In the genomic region with DNA sequence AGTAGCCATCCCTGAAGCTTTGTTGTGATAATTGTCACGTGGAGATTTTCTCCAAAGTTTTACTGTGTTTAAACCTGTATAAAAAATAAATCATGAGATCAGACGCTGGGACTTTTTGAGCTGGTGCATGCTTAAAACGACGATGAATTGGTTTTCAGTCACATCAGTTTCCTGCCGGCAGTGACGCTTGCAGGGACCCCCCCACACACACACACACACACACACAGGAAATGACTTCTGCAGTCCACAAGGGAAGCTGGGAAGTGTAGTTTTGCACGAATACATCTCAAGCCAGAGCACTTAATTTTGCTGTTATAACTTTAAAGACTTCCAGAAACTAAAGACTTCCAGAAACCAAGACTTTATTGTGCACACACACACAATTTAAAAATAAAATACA, we compare ENCODE assay signal across 8 mouse cellular contexts. TPM values are rescaled to one million over a fixed set of nuclear protein-coding genes. Genes with fewer than 3 reads are reported as not detected.
DNase-seq lines count a peak whose midpoint lies in the region; ATAC-seq and TF ChIP-seq lines count a peak whose summit lies in the region.

No protein-coding gene starts in this region.

- H3K4me2 ChIP-seq in forebrain, embryonic 13.5 days: no peak overlapping the region
- H3K4me2 ChIP-seq in forebrain, embryonic 12.5 days: no peak overlapping the region
- H3K4me2 ChIP-seq in neural tube, embryonic 15.5 days: peak overlapping the region; percentile 41

- H3K4me3 ChIP-seq in forebrain, embryonic 13.5 days: no peak overlapping the region
- H3K4me3 ChIP-seq in forebrain, embryonic 12.5 days (replicated peaks): no peak overlapping the region
- H3K4me3 ChIP-seq in heart, adult 2 months: peak overlapping the region; percentile 27; the same call in 1 of the 2 replicates
- H3K4me3 ChIP-seq in liver, adult 2 months (ENCODE audit: insufficient read depth, low read depth, low read length): no peak overlapping the region
- H3K4me3 ChIP-seq in neural tube, embryonic 15.5 days (replicated peaks): peak overlapping the region; percentile 23; the same call in 1 of the 2 replicates

- H3K27ac ChIP-seq in forebrain, embryonic 13.5 days: no peak overlapping the region
- H3K27ac ChIP-seq in forebrain, embryonic 12.5 days: no peak overlapping the region
- H3K27ac ChIP-seq in heart, adult 2 months: peak overlapping the region; percentile 65
- no peak overlapping the region for H3K27ac ChIP-seq in liver, adult 2 months (replicated peaks; ENCODE audit: insufficient read depth, low read depth, low read length)
- H3K27ac ChIP-seq in neural tube, embryonic 15.5 days (replicated peaks): no peak overlapping the region

- H3K4me1 ChIP-seq in forebrain, embryonic 13.5 days: no peaks in the 10 kb centered on the region
- H3K4me1 ChIP-seq in forebrain, embryonic 12.5 days: no peaks in the 10 kb centered on the region
- peaks cover 3% of the 10 kb centered on the region for H3K4me1 ChIP-seq in heart, adult 2 months (ENCODE audit: control insufficient read depth, insufficient read depth, low read length)
- H3K4me1 ChIP-seq in liver, adult 2 months (ENCODE audit: control insufficient read depth, insufficient read depth, low read length): no peaks in the 10 kb centered on the region
- H3K4me1 ChIP-seq in neural tube, embryonic 15.5 days: no peaks in the 10 kb centered on the region

- 62% methylated on average over 7 of the region's 7 CpGs for whole genome bisulfite sequencing in forebrain, embryonic 13.5 days
- WGBS in forebrain, embryonic 12.5 days: 61% methylated on average over 7 of the region's 7 CpGs
- WGBS in heart, adult 2 months: 21% methylated on average over 7 of the region's 7 CpGs
- 62% methylated on average over 7 of the region's 7 CpGs for WGBS in liver, adult 2 months
- WGBS in neural tube, embryonic 15.5 days: 40% methylated on average over 7 of the region's 7 CpGs

- H3K27me3 ChIP-seq in forebrain, embryonic 13.5 days: no peaks in the 10 kb centered on the region
- no peaks in the 10 kb centered on the region for H3K27me3 ChIP-seq in forebrain, embryonic 12.5 days
- no peaks in the 10 kb centered on the region for H3K27me3 ChIP-seq in heart, adult 2 months (ENCODE audit: control insufficient read depth, insufficient read depth, low read length)
- H3K27me3 ChIP-seq in liver, adult 2 months (ENCODE audit: control insufficient read depth, insufficient read depth, low read length): no peaks in the 10 kb centered on the region
- no peaks in the 10 kb centered on the region for H3K27me3 ChIP-seq in neural tube, embryonic 15.5 days (replicated peaks)

- 0 out of 2 replicates have a peak, but pooled peaks have one; percentile 43 for TF ChIP-seq EP300 in heart, adult 2 months (IDR thresholded peaks at IDR 0.05; ENCODE audit: insufficient read depth, low read depth, low read length)

- intact Hi-C loops in heart, adult 2 months (cut with DNase I): loop anchor here (10.0 kb wide), 1 partner anchor 183 kb away; no protein-coding TSS in a partner anchor

- no peaks in the 10 kb centered on the region for H3K9me3 ChIP-seq in forebrain, embryonic 13.5 days (replicated peaks)
- no peaks in the 10 kb centered on the region for H3K9me3 ChIP-seq in forebrain, embryonic 12.5 days
- no peaks in the 10 kb centered on the region for H3K9me3 ChIP-seq in neural tube, embryonic 15.5 days (replicated peaks)

- ATAC-seq in forebrain, embryonic 13.5 days: peak; percentile 57; the same call in 1 of the 2 replicates
- no peak for ATAC-seq in forebrain, embryonic 12.5 days (ENCODE audit: low FRiP score)
- peak; percentile 96 for ATAC-seq in activated CD4-positive, CD25-positive, alpha-beta regulatory T cell, adult 4 months
- ATAC-seq in neural tube, embryonic 15.5 days (ENCODE audit: low FRiP score): peak; percentile 93; the same call in 1 of the 2 replicates

- no peak for TF ChIP-seq CTCF in heart, adult 2 months (IDR thresholded peaks at IDR 0.05)
- TF ChIP-seq CTCF in liver, adult 2 months (IDR thresholded peaks at IDR 0.05; ENCODE audit: low read depth, low read length): no peak

- TF ChIP-seq POLR2A in heart, adult 2 months (IDR thresholded peaks at IDR 0.05; ENCODE audit: insufficient read depth, low read depth, low read length): peak; percentile 58; the same call in 1 of the 2 replicates
- TF ChIP-seq POLR2A in liver, adult 2 months (IDR thresholded peaks at IDR 0.05; ENCODE audit: extremely low read depth, insufficient read depth, low read length): no peak

- no peaks in the 10 kb centered on the region for H3K79me2 ChIP-seq in heart, adult 2 months (replicated peaks; ENCODE audit: control insufficient read depth, insufficient read depth, low read length)
- no peaks in the 10 kb centered on the region for H3K79me2 ChIP-seq in liver, adult 2 months (ENCODE audit: control insufficient read depth, insufficient read depth, low read length)

- H3K36me3 ChIP-seq in forebrain, embryonic 13.5 days (ENCODE audit: poor library complexity, severe bottlenecking): no peaks in the 10 kb centered on the region
- no peaks in the 10 kb centered on the region for H3K36me3 ChIP-seq in forebrain, embryonic 12.5 days (replicated peaks)
- H3K36me3 ChIP-seq in heart, adult 2 months (ENCODE audit: control insufficient read depth, insufficient read depth, low read length): peaks cover 2% of the 10 kb centered on the region; the same call in 1 of the 2 replicates
- no peaks in the 10 kb centered on the region for H3K36me3 ChIP-seq in liver, adult 2 months (ENCODE audit: control insufficient read depth, insufficient read depth, low read length)
- H3K36me3 ChIP-seq in neural tube, embryonic 15.5 days: no peaks in the 10 kb centered on the region

- DNase-seq in heart, adult 2 months: peak in 1 of 2 experiments; percentile 57
- peak; percentile 19 for DNase-seq in kidney, adult 18-20 months
- DNase-seq in liver, adult 2 months (ENCODE audit: extremely low read depth, low read depth, low spot score): peak; percentile 15
- DNase-seq in thymus, postnatal 4 days: peak; percentile 69

- H3K9ac ChIP-seq in forebrain, embryonic 13.5 days: no peak overlapping the region
- no peak overlapping the region for H3K9ac ChIP-seq in forebrain, embryonic 12.5 days
- no peak overlapping the region for H3K9ac ChIP-seq in heart, adult 2 months (ENCODE audit: low read depth, low read length)
- H3K9ac ChIP-seq in liver, adult 2 months (ENCODE audit: low read depth, low read length): no peak overlapping the region
- H3K9ac ChIP-seq in neural tube, embryonic 15.5 days (replicated peaks): no peak overlapping the region

RNA-seq across cellular contexts. Expression of a gene that starts 5.3 kb away (rescaled TPM):
- polyA plus RNA-seq in forebrain, embryonic 13.5 days (2015; fragmentation: Nextera tagmentation; extraction: Ambion mirVana): 8.5 and 9.7 TPM in 2 replicates
- polyA plus RNA-seq in forebrain, embryonic 12.5 days (2016; fragmentation: Nextera tagmentation; extraction: Ambion mirVana): 9.0 and 9.4 TPM in 2 replicates
- polyA plus RNA-seq in activated CD4-positive, CD25-positive, alpha-beta regulatory T cell, adult 4 months (2017; shearing (Covaris generic)): 1 to 10 TPM; 1.4 to 6.1 TPM
- total RNA-seq in heart, adult 2 months (2021): 10 to 100 TPM; 54.1 to 56.9 TPM
- 19.9 and 56.8 TPM in 2 replicates for polyA plus RNA-seq in heart, adult 2 months (2012; rRNA removed)
- 6.6 and 9.6 TPM in 2 replicates for total RNA-seq in liver, adult 2 months (2014; rRNA removed)
- polyA plus RNA-seq in liver, adult 2 months (2012; rRNA removed): 0.91 and 1.2 TPM in 2 replicates
- 21.2 and 25.9 TPM in 2 replicates for polyA plus RNA-seq in neural tube, embryonic 15.5 days (2015; fragmentation: Nextera tagmentation; extraction: Ambion mirVana)

RNA-seq across cellular contexts. Expression of a gene that starts 56.7 kb away (rescaled TPM):
- polyA plus RNA-seq in forebrain, embryonic 13.5 days (2015; fragmentation: Nextera tagmentation; extraction: Ambion mirVana): 5.6 and 5.7 TPM in 2 replicates
- polyA plus RNA-seq in forebrain, embryonic 12.5 days (2016; fragmentation: Nextera tagmentation; extraction: Ambion mirVana): 10.3 and 11.0 TPM in 2 replicates
- polyA plus RNA-seq in activated CD4-positive, CD25-positive, alpha-beta regulatory T cell, adult 4 months (2017; shearing (Covaris generic)): 10 to 100 TPM; 24.9 to 26.1 TPM
- 10 to 100 TPM; 23.2 to 25.6 TPM for total RNA-seq in heart, adult 2 months (2021)
- polyA plus RNA-seq in heart, adult 2 months (2012; rRNA removed): 8.2 and 13.9 TPM in 2 replicates
- 28.5 and 31.3 TPM in 2 replicates for total RNA-seq in liver, adult 2 months (2014; rRNA removed)
- polyA plus RNA-seq in liver, adult 2 months (2012; rRNA removed): 3.7 and 7.5 TPM in 2 replicates
- 23.2 and 26.9 TPM in 2 replicates for polyA plus RNA-seq in neural tube, embryonic 15.5 days (2015; fragmentation: Nextera tagmentation; extraction: Ambion mirVana)

Comparison
In these comparisons a context has a peak if more than half of its experiments do, and no peak if none do; other contexts are left out.
1. H3K4me3 ChIP-seq: peak in heart, adult 2 months (single experiment) and neural tube, embryonic 15.5 days (single experiment); none in forebrain, embryonic 13.5 days (single experiment), forebrain, embryonic 12.5 days (single experiment) and liver, adult 2 months (single experiment).